Mouse (Mus musculus): ENCODE data around the gene Glod4. TPM values are rescaled to one million over a fixed set of nuclear protein-coding genes. Genes with fewer than 3 reads are reported as not detected.

Gene Glod4
- polyA plus RNA-seq, 1 experiment from 2014 or later, result 85.9 TPM

DNA sequence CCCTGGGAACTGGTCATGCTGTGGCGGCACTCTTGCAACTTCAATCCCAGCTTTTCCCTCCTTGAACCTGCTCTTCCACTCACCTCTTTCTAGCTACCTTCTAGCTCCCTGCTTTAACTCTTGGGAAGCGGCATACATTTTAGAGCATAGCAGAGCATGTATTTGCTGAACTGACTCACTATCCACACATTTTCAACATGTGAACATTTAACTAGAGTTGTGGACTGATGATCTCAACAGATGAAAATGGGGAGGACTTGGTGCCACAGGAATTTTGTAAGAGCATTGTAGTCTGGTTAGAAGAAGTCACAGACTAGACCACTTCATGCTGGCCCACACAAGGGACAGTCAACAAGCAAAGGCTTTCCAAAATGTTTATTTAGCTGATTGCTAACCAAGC, 85.2 kb downstream of the Glod4 start:
- H3K4me3 ChIP-seq (ENCODE audit: low read depth, low read length), result no peak overlapping the region
- peak; percentile 89 for TF ChIP-seq EP300 (IDR thresholded peaks at IDR 0.05)
- no peak for TF ChIP-seq CTCF (IDR thresholded peaks at IDR 0.05)
- H3K36me3 ChIP-seq (ENCODE audit: insufficient read depth, low read length), result no peaks in the 10 kb centered on the region
- ATAC-seq (peak; percentile 82), DNase-seq (ENCODE audit: low spot score) (peak; percentile 60)
- 69% methylated on average over 2 of the region's 2 CpGs for WGBS
- H3K4me2 ChIP-seq (replicated peaks; ENCODE audit: low read depth, low read length), result no peak overlapping the region
- H3K27ac ChIP-seq (ENCODE audit: low read length), result no peak overlapping the region
- H3K9me3 ChIP-seq (ENCODE audit: low read length), result no peaks in the 10 kb centered on the region
- no peaks in the 10 kb centered on the region for H3K27me3 ChIP-seq (replicated peaks; ENCODE audit: insufficient read depth, low read length)
- H3K9ac ChIP-seq (replicated peaks; ENCODE audit: low read depth), result no peak overlapping the region
- no peaks in the 10 kb centered on the region for H3K4me1 ChIP-seq (ENCODE audit: insufficient read depth, low read depth, low read length)

DNA sequence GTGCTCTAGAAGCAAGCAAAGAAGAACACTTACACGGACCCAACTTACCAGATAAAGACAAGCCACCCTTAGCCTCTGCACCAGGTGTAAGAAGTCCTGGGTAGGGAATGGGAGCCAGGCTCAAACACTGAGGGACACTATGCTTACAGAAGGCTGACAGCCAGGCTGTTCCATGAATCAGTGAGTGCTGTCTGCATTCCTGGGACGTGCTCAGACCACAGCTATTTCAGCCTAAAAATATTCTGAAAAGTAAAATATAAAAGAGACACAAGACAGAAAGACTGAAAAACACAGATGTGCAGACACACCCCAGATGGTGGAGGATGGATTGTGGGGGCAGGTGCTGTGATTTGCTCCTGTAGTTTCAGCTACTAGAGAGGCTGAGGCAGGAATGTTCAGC, 88.7 kb downstream of the Glod4 start:
- H3K27ac ChIP-seq (ENCODE audit: low read length), result no peak overlapping the region
- ATAC-seq (no peak), DNase-seq (ENCODE audit: low spot score) (no peak)
- H3K9me3 ChIP-seq (ENCODE audit: low read length), result no peaks in the 10 kb centered on the region
- H3K36me3 ChIP-seq (ENCODE audit: insufficient read depth, low read length), result no peaks in the 10 kb centered on the region
- H3K4me3 ChIP-seq (ENCODE audit: low read depth, low read length), result no peak overlapping the region
- no peaks in the 10 kb centered on the region for H3K27me3 ChIP-seq (replicated peaks; ENCODE audit: insufficient read depth, low read length)
- 61% methylated on average over 2 of the region's 2 CpGs for WGBS
- TF ChIP-seq CTCF (IDR thresholded peaks at IDR 0.05), result no peak
- TF ChIP-seq EP300 (IDR thresholded peaks at IDR 0.05), result no peak
- H3K4me2 ChIP-seq (replicated peaks; ENCODE audit: low read depth, low read length), result no peak overlapping the region
- H3K4me1 ChIP-seq (ENCODE audit: insufficient read depth, low read depth, low read length), result no peaks in the 10 kb centered on the region
- no peak overlapping the region for H3K9ac ChIP-seq (replicated peaks; ENCODE audit: low read depth)

DNA sequence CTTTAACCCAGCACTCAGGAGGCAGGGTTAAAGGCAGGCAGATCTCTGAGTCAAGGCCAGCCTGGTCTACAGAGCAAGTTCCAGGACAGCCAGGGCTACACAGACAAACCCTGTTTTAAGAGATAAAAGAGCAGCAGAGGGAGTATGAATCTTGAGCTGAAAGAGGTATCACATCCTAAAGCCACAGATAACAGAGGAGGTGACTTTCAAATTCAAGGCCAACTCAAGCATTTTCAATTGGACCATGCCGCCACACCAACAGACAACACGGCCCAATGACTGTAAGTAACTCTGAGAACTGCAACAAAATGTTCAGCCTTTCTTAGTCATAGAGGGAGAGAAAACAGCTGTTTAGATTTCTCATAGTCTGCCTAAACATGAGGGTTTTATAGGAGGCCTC, 89.3 kb downstream of the Glod4 start:
- Histone ChIP-seq H3K9ac (replicated peaks; ENCODE audit: low read depth) (no peak overlapping the region), H3K9me3 (ENCODE audit: low read length) (no peaks in the 10 kb centered on the region), H3K36me3 (ENCODE audit: insufficient read depth, low read length) (no peaks in the 10 kb centered on the region), H3K27ac (ENCODE audit: low read length) (no peak overlapping the region), H3K4me1 (ENCODE audit: insufficient read depth, low read depth, low read length) (no peaks in the 10 kb centered on the region), H3K27me3 (replicated peaks; ENCODE audit: insufficient read depth, low read length) (no peaks in the 10 kb centered on the region), H3K4me3 (ENCODE audit: low read depth, low read length) (no peak overlapping the region), H3K4me2 (replicated peaks; ENCODE audit: low read depth, low read length) (no peak overlapping the region)
- DNase-seq (ENCODE audit: low spot score) (no peak), ATAC-seq (no peak)
- no peak for TF ChIP-seq EP300 (IDR thresholded peaks at IDR 0.05)
- no peak for TF ChIP-seq CTCF (IDR thresholded peaks at IDR 0.05)
- 93% methylated on average over 2 of the region's 2 CpGs for WGBS

DNA sequence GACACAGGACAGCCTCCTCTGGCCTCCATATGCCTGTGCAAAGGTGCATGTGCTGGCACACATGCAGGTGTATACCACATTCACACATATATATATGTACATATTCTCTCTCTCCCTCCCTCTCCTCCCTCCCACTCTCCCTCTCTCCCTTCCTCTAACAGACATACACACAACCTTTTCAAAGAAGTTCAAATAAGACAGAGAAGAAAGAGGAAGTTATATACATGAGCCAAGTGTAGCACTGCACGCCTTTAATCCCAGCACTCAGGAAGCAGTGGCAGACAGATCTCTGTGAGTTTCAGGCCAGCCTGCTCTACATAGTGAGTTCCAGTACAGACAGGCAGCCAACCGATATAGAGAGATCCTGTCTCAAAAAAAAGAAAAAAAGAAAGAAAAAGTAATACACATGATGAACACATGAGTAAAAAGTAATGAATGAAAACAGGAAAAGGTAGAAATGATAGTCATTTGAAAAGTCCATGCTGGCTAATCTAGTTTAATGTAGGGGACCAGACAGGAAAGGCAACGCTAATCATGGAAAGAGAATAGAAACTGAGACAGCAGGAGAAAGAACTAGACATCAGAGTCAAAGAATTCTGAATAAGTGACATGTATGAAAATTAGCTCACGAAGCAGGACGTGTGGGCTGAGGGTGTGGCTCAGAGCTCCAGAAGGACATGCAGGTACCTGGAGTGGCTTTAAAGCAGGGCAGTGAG, 90.1 kb downstream of the Glod4 start:
- DNase-seq (ENCODE audit: low spot score) (no peak), ATAC-seq (no peak)
- Histone ChIP-seq H3K4me1 (ENCODE audit: insufficient read depth, low read depth, low read length) (no peaks in the 10 kb centered on the region), H3K27me3 (replicated peaks; ENCODE audit: insufficient read depth, low read length) (no peaks in the 10 kb centered on the region), H3K36me3 (ENCODE audit: insufficient read depth, low read length) (no peaks in the 10 kb centered on the region), H3K27ac (ENCODE audit: low read length) (no peak overlapping the region), H3K9ac (replicated peaks; ENCODE audit: low read depth) (no peak overlapping the region), H3K9me3 (ENCODE audit: low read length) (no peaks in the 10 kb centered on the region), H3K4me2 (replicated peaks; ENCODE audit: low read depth, low read length) (no peak overlapping the region), H3K4me3 (ENCODE audit: low read depth, low read length) (no peak overlapping the region)
- 72% methylated on average over 5 of the region's 5 CpGs for WGBS
- TF ChIP-seq EP300 (IDR thresholded peaks at IDR 0.05) (no peak), CTCF (IDR thresholded peaks at IDR 0.05) (no peak)

DNA sequence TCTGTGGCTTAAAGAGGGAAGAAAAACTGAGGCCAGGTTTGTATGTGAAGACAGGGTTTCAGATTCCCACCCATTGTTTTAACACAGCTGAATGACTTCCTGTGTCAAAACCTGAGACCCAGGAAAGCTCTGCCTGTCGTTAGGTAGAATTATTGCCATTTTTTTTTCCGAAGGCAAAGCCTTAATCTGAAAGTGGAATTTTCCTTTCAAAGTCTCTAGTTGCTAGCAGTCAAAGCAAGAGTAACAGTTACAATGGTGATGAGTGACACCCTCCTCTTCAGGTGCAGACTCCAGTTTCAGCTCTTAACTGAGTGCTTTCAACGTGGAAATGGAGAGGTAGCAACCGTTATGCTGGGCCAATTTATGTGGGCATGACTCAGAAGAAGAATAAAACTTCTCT, 92.5 kb downstream of the Glod4 start:
- no peak overlapping the region for H3K9ac ChIP-seq (replicated peaks; ENCODE audit: low read depth)
- no peaks in the 10 kb centered on the region for H3K4me1 ChIP-seq (ENCODE audit: insufficient read depth, low read depth, low read length)
- DNase-seq (ENCODE audit: low spot score) (no peak), ATAC-seq (no peak)
- 34% methylated on average over 4 of the region's 4 CpGs for WGBS
- H3K36me3 ChIP-seq (ENCODE audit: insufficient read depth, low read length), result no peaks in the 10 kb centered on the region
- no peak overlapping the region for H3K4me2 ChIP-seq (replicated peaks; ENCODE audit: low read depth, low read length)
- H3K27me3 ChIP-seq (replicated peaks; ENCODE audit: insufficient read depth, low read length), result no peaks in the 10 kb centered on the region
- H3K27ac ChIP-seq (ENCODE audit: low read length), result no peak overlapping the region
- no peak overlapping the region for H3K4me3 ChIP-seq (ENCODE audit: low read depth, low read length)
- no peaks in the 10 kb centered on the region for H3K9me3 ChIP-seq (ENCODE audit: low read length)
- no peak for TF ChIP-seq CTCF (IDR thresholded peaks at IDR 0.05)
- TF ChIP-seq EP300 (IDR thresholded peaks at IDR 0.05), result no peak

DNA sequence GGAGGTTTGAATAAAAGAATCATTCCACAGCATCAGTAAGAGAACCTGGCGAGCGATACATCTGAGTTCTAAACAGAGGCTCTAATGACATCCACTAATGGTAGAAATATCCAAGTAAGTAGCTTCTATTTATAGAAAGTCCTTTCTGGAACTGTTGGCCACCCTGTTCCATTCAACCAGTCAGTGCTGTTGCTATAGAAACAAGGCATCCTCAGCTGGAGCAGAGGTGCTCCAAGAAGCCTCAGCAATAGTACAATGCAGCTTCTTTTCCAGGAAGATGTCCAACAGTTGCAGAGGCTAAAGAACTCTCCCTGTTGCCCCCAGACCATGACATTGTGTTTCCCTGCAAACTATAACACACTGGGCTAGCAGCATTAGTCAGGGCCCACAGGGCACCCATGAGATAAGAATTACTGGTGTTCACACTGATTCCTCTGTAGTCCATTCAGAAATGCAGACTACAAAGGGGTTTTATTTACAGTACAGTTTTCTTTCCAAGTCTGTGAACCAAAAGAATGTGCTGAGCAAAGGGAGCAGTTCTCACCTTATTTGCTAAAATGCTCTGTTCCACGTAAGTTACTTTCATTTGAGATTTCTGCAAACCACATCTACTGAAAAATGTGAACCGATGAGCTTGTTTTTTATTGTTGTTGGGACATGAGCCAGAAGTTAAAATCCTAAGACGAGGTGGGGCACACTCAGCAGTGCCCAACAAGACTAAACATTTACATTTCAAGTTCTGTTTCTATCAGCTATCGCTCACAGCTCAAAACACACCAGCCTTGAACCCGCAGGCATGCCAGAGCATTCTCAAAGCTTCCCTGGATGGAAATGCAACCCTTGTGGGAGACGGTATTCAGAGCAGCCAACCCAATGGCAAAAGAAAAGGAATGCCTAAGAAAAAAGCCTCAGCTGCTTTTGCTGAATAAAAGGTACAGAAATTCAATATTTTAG, 95.2 kb downstream of the Glod4 start:
- Histone ChIP-seq H3K4me1 (ENCODE audit: insufficient read depth, low read depth, low read length) (no peaks in the 10 kb centered on the region), H3K27me3 (replicated peaks; ENCODE audit: insufficient read depth, low read length) (no peaks in the 10 kb centered on the region), H3K36me3 (ENCODE audit: insufficient read depth, low read length) (no peaks in the 10 kb centered on the region), H3K9ac (replicated peaks; ENCODE audit: low read depth) (no peak overlapping the region), H3K4me2 (replicated peaks; ENCODE audit: low read depth, low read length) (no peak overlapping the region), H3K27ac (ENCODE audit: low read length) (peak overlapping the region; percentile 39; the same call in 1 of the 2 replicates), H3K9me3 (ENCODE audit: low read length) (no peaks in the 10 kb centered on the region), H3K4me3 (ENCODE audit: low read depth, low read length) (no peak overlapping the region)
- ATAC-seq (peak; percentile 46), DNase-seq (ENCODE audit: low spot score) (peak; percentile 55)
- 29% methylated on average over 8 of the region's 8 CpGs for WGBS
- TF ChIP-seq EP300 (IDR thresholded peaks at IDR 0.05) (0 out of 2 replicates have a peak, but pooled peaks have one; percentile 30), CTCF (IDR thresholded peaks at IDR 0.05) (no peak)
